Mouse (Mus musculus): Measurements from ENCODE around the gene Prdm8.

DNA sequence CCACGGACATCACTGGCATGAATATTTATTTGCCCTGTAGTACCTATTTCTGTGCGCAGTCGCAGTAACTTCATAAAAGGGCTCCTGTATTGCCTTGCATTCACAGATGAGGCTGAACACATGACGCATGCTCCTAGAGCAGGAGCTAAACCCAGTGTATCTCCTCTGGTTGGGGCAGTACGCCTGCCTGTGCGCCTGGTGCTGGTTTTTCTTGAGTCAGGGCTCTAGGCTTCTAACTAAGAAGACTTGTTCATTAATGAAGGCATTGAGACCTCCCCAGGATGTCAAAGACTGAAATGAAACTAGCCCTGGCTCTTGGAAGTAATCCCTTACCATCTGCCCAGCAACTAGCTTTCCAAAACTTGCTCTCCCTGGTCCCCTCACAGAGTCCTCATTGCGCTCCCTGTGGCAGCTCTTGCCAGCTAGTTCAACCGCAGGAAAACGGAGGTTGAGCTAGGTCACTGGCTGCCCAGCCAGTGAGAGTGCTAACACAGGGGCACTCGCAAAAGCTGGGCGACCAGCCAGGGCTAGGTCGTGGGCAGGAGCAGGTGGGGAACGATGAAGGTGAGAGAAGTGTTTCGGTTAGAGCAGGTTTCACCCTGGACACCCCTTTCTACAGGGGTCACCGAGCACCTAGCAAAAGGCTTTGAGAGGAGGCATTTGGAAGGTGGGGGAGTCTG, 5.6 kb downstream of the Prdm8 start:
- no peak for TF ChIP-seq CTCF (IDR thresholded peaks at IDR 0.05; ENCODE audit: low read depth, low read length)
- no peak for TF ChIP-seq EP300 (IDR thresholded peaks at IDR 0.05; ENCODE audit: insufficient read depth, low read depth, low read length)
- TF ChIP-seq POLR2A (IDR thresholded peaks at IDR 0.05; ENCODE audit: insufficient read depth, low read length) = no peak

All from ES-Bruce4 (cell line).